Mouse (Mus musculus): ENCODE measurements at regions not wholly inside any gene's neighbourhood (a gene's known extent, or its start where the extent isn't known, plus 50 kb on each side); places are given as distances from the start of the nearest gene placed in this dataset.

DNA sequence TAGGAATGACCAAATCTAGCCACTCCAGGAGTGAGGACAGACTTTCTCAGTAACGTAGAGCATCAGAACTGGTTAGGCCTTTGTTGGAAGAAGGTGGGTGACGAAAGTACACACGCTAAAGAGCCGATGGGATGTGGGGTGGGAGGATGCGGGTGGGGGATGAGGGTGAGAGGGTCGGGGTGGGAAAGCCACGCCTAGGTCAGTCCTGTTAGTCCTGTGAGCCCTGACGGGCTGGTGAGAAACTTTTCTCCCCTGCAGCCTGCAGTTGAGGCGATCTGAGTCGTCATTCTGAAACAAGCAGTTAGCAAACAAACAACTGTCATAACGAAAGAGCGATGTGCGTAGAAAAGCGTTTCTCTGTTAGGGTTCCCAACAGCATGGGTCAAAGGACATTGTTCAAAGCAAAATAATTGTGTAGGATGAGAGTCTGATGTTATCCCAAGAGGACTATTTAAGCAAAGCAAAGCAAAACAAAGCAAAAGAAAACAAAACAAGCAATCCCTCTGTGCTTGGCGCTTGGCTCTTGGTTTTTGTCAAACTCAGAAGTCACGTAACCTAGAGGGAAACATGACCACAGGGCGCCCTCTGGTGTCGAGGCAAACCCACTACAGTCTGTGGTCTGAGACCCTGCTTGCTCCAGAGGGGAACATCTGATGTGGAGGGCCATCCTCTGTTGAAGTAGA, 240.2 kb upstream of the Cxcr4 start:
- peak; percentile 35 for DNase-seq (ENCODE audit: low spot score)
- intact Hi-C loops (cut with DNase I): loop anchor here (2.0 to 5.0 kb wide), 2 partner anchors 464 to 550 kb away; no protein-coding TSS in a partner anchor

DNA sequence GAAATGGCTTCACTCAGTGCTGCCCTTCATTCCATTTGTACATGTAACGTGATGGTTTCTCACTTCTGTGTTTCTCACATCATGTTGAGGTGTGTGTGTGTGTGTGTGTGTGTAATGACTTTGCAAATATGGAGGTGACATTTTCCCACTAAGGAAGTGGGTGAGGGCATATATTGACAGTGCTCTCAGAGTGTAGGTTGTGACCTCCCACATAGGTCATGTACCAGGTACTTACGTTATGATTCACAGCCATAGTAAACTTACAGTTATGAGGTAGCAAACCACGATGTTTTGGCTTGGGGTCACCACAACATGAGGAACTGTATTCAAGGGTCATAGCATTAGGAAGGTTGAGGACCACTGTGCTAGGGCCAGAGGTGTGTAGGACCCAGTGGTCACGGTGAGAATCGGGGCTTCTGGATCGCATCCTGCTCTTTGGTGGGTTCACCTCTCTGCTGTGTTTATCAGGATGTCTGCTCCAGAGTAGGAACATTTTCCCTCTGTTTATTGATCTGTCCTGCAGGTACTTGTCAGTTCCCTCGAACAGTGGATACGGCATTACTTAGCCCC, 238.7 kb upstream of the Cxcr4 start:
- DNase-seq (ENCODE audit: low spot score): no peak
- intact Hi-C loops (cut with DNase I): loop anchor here (5.0 kb wide), 1 partner anchor 548 kb away; no protein-coding TSS in a partner anchor

DNA sequence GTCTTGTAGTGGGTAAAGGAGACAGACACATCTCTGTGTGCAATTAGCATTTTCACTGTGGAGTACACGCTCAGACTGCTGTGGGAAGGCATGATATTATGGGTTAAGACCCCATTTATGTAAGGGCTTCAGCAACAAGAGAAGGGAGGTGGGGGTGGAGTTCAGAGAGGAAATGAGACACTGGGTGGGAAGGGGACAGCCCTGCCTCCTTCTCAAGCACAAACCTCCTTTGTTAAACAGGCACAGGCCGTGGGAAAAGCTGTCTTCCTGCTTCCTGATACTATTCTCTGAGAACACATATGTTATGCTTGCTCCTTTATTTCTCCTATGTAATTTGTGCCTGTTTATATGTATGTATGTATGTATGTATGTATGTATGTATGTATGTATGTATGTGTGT, 237.4 kb upstream of the Cxcr4 start:
- DNase-seq (ENCODE audit: low spot score): no peak
- intact Hi-C loops (cut with DNase I): loop anchor here (5.0 kb wide), 1 partner anchor 372 kb away; no protein-coding TSS in a partner anchor

DNA sequence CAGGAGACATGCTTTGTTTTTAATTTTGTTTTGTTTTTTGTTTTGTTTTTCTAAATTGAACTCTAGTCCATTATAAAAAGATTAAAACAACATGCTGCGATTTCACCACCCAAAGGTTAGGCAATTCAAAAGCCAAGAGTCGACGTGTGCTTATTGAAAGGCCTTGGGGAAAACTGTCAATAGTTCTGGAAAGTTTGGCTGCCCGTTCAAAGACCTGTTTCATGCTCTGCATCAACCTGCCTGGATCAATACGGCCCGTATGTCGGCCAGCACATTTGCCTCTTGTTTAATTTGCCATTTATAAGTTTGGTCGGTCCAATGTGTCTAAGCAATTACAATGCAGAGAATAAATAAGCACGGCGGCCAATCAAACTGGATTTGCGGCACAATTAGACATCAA, 234.3 kb upstream of the Cxcr4 start:
- no peak for DNase-seq (ENCODE audit: low spot score)
- intact Hi-C loops (cut with DNase I): loop anchor here (5.0 kb wide), 1 partner anchor 369 kb away; no protein-coding TSS in a partner anchor

DNA sequence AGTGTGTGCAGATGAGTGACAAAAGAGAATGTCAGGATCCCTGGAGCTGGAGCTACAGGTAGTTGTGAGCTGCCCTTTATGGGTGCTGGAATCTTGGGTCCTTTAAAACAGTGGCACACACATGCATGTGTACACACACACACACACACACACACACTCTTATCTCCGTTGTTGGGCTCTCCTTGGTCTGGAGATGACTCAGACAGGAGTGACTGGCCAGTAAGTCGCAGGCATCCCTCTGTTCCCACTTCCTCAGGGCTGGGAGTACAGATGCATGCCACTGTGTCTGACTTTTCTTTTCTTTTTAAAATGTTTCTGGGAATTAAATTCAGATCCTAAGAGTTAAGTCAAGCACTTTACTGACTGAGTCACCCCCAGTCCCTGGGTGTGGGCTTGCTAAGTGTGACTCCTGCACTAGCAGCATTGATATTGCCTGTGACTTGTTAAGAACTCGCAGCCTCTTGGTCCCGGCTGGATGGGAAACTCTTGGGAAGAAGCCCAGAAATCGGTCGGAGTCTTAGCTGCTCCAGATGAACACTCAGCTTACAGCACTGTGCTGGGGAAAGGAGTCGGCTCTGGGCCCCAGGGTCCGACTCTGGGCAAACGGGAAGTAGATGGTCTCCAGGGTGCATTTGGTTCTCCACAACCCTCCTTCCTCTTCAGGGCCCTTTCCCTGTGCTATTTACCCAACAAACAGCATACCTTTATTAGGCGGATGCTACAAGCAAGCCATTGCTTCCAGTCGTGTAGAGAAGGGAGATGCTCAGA, 233.0 kb upstream of the Cxcr4 start:
- intact Hi-C loops (cut with DNase I): loop anchor here (2.0 to 5.0 kb wide), 3 partner anchors 232 to 456 kb away; partner anchors contain the start of gene Cxcr4
- no peak for DNase-seq (ENCODE audit: low spot score)

DNA sequence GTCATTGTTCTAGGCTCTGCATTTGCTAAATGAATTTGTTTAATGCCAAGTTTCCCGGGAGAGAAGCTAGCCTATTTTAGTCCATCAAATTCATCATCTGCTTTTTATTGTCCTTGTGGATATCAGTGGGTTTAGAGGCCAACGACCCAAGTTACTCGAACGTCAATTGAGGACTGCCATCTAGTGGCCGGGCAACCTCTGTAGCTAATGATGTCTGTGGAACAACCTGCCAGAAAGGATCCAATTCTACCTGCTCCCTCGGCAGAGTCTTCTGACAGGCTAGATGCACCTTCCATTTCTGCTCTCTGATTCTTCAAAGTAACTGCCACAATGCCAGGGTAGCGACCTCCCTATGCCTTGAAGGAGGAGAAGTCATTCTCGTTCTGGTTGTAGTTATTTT, 232.1 kb upstream of the Cxcr4 start:
- intact Hi-C loops (cut with DNase I): loop anchor here (2.0 kb wide), 2 partner anchors 231 to 455 kb away; partner anchors contain the start of gene Cxcr4
- DNase-seq (ENCODE audit: low spot score): peak; percentile 25

DNA sequence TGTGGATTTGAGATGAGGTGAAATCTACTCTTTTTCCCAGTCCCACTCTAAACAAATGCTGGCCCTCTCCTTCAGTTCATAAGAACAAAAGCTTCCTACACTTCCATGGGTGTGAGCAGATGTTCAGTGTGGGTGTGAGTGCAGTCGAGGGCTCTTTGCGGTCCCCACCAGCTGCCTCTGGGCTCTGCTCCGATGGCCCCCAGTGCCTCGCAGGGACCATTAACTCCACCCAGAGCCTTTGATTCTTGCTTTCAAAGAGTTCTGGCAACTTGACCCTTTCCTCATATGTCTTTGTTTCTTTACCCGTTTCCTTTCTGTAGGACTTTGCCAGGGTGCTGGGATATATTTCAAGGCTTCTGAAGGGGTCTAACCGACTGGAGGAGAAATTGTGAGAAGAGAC, 229.9 kb upstream of the Cxcr4 start:
- intact Hi-C loops (cut with DNase I): no loop called here
- DNase-seq (ENCODE audit: low spot score): no peak

DNA sequence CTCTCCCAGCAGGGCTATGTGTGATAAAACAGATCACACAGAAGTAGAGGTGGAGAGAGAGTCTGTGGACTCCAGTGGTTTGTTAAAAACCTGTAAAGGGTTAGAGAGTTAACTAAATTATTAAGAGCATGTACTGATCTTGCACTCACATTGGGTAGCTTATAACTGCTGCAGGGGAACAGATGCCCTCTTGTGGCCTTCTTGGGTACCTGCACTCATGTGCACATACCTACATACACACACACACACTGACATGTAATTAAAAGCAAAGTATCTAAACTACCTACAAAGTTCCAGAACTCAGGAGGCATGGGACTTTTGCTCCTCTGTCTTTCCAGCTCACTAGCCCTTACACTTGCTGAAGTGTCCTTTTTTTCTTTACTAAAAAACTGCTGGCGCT, 228.4 kb upstream of the Cxcr4 start:
- DNase-seq (ENCODE audit: low spot score): no peak
- intact Hi-C loops (cut with DNase I): no loop called here

DNA sequence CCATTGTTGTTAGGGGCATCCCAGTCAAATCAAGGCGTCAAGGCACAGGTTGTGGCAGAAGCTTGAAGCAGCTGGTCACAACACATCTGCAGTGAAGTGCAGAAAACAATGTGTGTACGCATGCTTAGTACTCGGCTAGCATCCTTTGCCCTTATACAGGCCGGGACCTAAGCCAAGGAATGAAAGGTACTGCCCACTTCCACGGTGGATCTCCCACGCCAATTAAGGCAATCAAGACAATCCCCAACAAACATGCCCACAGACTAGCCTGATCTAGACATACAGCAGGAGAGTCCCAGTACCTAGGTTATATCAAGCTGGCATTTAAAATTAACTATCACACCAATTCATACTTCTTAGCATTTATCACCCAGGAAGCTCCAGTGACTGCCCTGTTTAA, 227.5 kb upstream of the Cxcr4 start:
- intact Hi-C loops (cut with DNase I): no loop called here
- no peak for DNase-seq (ENCODE audit: low spot score)

DNA sequence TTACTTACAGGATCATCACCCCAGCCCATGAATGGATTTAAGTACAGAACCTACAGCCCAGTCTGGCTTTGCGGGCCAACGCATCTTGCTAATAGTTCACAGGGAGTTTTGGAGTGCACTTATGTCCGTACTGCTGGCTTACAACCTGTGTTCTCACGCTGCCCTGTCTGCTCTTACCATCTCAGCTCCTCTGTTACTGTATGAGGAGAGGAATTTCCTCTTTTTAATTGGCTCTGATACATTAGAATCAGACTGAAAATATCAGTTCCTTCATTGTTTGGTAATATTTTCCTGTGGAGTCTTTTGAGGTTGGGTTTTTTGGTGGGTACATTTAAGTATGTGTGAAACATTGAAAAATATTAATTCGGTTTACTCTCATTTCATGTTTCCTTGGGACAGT, 221.3 kb upstream of the Cxcr4 start:
- no peak for DNase-seq (ENCODE audit: low spot score)
- intact Hi-C loops (cut with DNase I): no loop called here

DNA sequence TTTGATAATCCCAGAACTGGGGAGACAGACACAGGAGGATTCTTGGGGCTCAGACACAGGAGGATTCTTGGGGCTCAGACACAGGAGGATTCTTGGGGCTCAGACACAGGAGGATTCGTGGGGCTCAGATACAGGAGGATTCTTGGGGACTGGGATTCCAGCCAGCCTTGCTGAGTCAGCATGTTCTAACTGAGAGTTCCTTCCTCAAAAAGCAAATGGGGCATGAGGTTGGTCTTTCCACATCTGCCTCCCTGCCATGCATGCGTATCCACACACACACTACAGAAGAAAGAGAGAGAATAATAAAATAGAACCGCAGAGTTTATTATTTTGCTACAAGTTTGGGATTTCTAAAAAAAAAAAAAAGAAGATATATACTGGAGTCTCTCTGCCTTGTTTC, 218.8 kb upstream of the Cxcr4 start:
- no peak for DNase-seq (ENCODE audit: low spot score)
- intact Hi-C loops (cut with DNase I): no loop called here

DNA sequence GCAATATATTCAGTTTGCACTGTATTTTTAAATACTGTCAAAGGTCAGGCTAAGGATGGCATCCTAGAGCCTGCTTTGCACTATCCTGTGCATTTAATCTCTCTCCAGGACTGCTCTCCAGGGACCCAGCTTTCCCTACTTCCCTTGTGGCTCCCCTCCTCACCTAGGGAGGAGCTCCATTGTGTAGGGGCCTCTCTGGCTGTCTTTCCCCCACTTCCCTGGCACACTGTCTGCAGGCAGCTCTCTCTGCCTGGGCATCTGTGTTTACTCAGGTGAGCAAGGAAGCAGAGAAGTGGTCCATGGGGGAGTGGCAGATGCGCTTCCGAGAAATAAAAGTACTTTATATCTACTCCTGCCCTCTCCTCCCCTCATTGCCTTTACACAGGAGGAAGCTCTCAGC, 218.0 kb upstream of the Cxcr4 start:
- no peak for DNase-seq (ENCODE audit: low spot score)
- intact Hi-C loops (cut with DNase I): no loop called here

DNA sequence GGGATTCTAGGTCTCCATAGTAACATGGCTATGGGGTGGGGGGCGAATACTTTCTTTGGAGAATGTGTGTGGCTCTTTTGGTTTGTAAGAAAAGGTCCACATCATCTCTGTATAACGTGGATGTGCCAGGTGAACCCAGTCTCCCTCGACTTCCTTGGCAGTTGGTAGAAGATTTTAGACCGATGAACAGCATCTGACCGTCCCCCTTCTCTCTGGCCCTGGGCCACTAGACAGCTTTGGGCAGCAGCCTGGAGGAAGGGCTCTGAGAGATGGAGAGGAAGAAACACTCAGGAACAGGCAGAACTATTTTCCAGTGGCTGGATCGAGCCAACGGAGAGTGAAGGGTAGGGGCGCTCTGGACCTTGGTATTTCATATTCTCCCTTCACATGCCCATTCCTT, 217.5 kb upstream of the Cxcr4 start:
- no peak for DNase-seq (ENCODE audit: low spot score)
- intact Hi-C loops (cut with DNase I): no loop called here

DNA sequence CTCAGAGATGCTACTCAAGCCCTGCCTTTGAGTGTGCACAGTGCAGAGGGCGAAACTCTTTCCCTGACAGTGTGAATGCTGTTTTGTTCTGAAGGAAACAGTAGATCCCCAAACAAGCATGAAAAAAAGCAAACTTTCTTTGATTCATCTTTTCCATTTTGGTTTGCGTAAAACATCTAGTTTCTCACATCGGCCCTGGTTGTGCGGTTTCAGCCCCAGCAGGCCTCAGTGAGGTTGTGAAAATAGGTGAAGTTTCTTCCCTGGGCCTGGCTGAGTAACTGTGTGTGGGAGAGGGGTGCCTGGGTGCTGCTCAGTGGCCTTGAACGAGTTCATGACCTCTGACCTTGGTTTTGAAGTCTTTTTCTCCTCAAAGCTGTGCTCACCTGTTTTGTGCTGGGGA, 216.5 kb upstream of the Cxcr4 start:
- intact Hi-C loops (cut with DNase I): no loop called here
- DNase-seq (ENCODE audit: low spot score): no peak

DNA sequence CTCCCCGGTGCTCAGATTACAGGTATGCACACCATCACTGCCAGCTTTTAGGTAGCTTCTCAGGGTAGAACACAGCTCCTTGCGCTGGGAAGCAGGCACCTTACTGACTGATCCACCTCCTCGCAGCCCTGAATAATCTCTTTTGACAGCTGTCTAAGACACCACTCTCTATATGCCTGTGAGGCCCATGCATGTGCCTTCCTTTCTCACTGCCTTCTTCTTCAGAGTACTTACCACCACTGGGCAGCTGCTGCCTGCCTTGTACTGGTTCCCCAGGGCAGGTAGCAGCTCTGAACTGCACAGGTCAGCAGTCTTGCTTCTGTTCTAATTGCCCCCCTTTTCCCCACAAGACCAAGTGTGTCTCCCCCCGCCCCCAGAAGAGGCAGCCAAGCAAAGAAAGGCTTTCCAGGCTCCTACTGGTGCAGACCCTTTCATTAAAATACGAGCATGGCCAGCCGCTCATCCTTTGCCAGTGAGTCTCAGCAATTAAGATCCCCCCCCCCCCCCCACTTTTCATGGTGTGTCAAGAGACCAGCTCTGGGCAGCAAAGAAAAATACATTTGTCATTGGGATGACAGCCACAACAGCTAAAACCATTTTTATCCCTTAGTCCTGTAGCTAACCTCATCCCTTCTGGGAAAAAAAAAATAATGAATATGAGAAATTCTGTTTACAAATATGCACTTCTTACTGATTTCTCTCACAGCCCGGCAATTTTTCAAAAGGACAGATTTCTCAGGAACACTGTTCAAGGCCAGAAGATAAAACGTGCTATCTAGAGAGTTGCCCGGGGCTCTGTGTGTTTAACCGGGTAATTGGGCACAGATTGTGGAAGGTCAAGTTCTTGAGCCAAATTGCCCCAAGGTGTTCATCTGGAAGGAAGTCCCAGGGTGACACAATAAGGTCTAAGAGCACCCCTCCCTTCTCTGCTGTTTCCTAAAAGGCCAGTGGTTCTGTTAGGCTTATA, 213.9 kb upstream of the Cxcr4 start:
- intact Hi-C loops (cut with DNase I): no loop called here
- DNase-seq (ENCODE audit: low spot score): no peak

DNA sequence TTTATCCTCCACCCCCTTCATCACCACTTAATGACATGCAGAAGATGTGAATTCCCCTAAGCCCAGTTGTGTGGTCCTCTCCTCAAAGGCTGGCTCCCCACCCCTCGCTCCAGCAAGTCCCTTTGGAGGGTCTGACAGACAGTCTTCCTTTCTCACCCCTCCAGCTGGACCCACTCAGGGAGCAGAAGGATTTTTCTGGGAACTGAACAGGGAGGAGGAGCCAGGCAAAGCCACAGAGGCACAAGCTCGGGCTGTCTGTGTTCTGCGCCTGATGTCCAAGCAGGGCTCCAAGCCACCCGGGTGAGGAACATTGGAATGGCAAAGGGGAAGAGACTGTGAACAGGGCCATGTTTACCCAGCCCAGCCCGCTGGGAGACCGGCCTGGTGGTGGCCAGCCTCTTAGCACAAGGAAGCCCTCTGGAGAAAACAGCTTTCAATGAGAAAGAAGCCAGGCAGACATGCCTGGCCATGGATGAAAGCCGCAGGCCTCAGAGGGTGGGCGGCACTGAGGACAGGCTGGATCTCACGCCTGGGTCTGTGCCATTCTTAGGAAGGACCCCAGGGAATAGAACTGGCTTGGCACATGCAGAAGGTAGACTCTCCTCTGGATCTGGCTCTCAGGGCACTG, 211.5 kb upstream of the Cxcr4 start:
- DNase-seq (ENCODE audit: low spot score): peak; percentile 51
- intact Hi-C loops (cut with DNase I): no loop called here

DNA sequence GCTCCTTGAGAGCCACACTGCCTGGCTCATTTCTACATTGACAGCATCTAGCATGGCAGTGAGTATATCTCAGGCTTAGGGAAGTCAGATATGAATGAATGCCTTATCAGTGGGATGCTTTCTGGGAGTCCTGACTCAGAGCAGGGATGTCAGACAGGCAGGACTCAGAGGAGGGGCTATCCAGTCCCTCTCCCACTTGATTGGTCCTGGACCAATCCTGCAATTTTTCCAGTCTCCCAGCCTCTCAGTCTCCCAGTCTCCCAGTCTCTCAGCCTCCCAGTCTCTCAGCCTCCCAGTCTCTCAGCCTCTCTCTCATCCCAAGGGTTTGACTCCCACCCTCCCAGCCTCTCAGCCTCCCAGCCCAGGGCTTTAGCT, 211.0 kb upstream of the Cxcr4 start:
- DNase-seq (ENCODE audit: low spot score): no peak
- intact Hi-C loops (cut with DNase I): no loop called here

DNA sequence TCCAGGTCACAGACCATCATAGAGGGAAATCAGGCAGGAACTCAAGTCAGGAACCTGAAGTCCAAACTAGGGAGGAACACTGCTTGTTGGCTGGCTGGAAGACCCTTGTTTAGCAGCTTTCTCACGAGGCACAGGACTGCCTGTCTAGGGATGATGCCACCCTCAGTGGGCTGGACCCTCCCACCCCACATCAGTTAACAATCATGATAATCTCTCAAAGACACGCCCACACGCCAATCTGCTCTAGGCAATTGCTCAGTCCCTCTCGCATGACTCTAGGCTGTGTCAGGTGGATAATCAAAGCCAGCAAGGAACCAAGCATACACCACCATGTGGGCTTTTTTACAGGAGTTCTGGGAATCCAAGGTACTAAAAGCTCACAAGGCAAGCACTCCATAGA, 206.6 kb upstream of the Cxcr4 start:
- intact Hi-C loops (cut with DNase I): no loop called here
- DNase-seq (ENCODE audit: low spot score): no peak

DNA sequence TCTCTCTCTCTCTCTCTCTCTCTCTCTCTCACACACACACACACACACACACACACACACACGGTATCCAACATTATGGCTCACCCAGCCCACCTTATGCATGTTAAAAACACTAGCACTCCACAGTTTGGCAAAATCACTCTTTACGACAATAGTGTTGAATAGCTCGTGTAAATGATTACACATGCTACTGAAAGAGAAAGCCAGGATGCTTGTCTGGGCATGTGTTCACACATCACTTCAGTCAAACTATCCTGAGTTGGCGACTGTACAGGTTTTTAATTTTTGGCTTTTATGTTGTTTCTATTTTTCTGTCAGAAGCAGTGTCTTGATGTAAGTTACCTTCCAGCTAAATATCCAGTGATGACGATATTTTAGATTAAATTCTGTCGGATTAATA, 203.6 kb upstream of the Cxcr4 start:
- intact Hi-C loops (cut with DNase I): no loop called here
- no peak for DNase-seq (ENCODE audit: low spot score)

DNA sequence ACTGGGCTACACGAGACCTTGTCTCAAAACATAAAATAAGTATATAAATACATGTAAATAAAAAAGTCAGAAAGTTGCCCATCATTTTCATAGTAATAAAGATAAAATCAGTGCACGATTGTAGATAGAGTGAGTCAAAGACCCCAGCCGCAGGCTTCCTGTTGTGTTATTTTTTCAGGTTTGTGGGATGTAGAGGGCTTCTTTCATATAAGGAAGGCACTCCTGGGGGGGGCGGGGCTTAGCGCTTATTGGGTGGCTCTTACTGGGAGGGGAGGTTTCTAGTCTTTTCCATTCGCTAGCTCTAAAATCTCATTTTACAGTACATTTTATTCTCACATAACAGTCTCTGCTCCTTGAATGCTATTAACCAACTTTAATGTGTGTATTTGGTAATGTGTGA, 198.8 kb upstream of the Cxcr4 start:
- DNase-seq (ENCODE audit: low spot score): no peak
- intact Hi-C loops (cut with DNase I): no loop called here
